Mouse (Mus musculus): Measurements from ENCODE around the gene Rps6kl1. TPM values are rescaled to one million over a fixed set of nuclear protein-coding genes. Genes with fewer than 3 reads are reported as not detected.

Rps6kl1 gene
- total and polyA plus RNA-seq, 3 experiments = 5.4 to 6.2 TPM; not detected in 1

DNA sequence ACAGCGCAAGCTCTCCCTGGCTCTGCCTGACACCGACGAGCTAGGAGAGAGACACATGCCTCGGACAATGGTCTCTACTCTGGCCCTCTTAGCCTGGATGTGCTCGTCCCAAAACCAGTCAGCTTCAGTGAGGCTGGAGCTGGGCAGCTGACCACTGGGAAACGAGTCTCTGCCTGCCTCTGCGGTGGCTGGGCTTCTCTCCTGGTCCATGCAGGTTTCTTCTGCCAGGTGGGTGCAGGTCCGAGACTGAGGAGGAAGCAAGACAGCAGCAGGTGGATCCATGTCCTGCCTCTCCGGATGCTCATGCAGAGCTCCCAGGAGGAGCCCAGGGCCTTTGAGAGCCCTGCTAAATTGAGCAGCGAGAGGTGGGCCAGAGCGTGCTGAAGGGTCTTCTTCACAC, 55.9 kb downstream of the Rps6kl1 start:
- Histone ChIP-seq H3K27me3 (ENCODE audit: control insufficient read depth in 1 of 2, insufficient read depth in 2 of 2, low read length in 2 of 2) (no peaks in the 10 kb centered on the region), H3K27ac (ENCODE audit: control insufficient read depth, low read depth, low read length) (no peak overlapping the region), H3K9ac (ENCODE audit: control insufficient read depth, low read depth, low read length, poor library complexity, severe bottlenecking) (no peak overlapping the region), H3K36me3 (ENCODE audit: control insufficient read depth in 1 of 2, insufficient read depth in 2 of 2, low read length in 2 of 2) (peaks cover 0 to 7% of the 10 kb centered on the region in 2 experiments; a peak in 2 of 4 replicates), H3K79me2 (ENCODE audit: control insufficient read depth, insufficient read depth, low read length, poor library complexity) (no peaks in the 10 kb centered on the region), H3K9me3 (replicated peaks; ENCODE audit: insufficient read depth, low read length) (no peaks in the 10 kb centered on the region), H3K4me1 (ENCODE audit: control insufficient read depth in 1 of 2, insufficient read depth in 2 of 2, low read length in 2 of 2) (peaks cover 2 to 18% of the 10 kb centered on the region in 2 experiments), H3K4me3 (ENCODE audit: control insufficient read depth in 1 of 2, insufficient read depth in 1 of 2, low read depth in 2 of 2, low read length in 2 of 2) (no peak overlapping the region)
- DNase-seq (ENCODE audit: low read depth, low spot score) = no peak
- TF ChIP-seq MAFK (IDR thresholded peaks at IDR 0.05; ENCODE audit: borderline replicate concordance, low read depth, low read length) = no peak
- no peak for TF ChIP-seq HCFC1 (IDR thresholded peaks at IDR 0.05; ENCODE audit: low read depth, low read length)
- no peak for TF ChIP-seq MAX (IDR thresholded peaks at IDR 0.05; ENCODE audit: low read length)
- TF ChIP-seq RCOR1 (IDR thresholded peaks at IDR 0.05; ENCODE audit: low read depth, low read length) = no peak
- no peak for TF ChIP-seq ELF1 (IDR thresholded peaks at IDR 0.05; ENCODE audit: low read depth, low read length)
- TF ChIP-seq GATA1 (IDR thresholded peaks at IDR 0.05; ENCODE audit: low read depth, low read length) = no peak
- TF ChIP-seq KAT2A (conservative IDR thresholded peaks at IDR 0.05; ENCODE audit: low read depth, low read length) = no peak

DNA sequence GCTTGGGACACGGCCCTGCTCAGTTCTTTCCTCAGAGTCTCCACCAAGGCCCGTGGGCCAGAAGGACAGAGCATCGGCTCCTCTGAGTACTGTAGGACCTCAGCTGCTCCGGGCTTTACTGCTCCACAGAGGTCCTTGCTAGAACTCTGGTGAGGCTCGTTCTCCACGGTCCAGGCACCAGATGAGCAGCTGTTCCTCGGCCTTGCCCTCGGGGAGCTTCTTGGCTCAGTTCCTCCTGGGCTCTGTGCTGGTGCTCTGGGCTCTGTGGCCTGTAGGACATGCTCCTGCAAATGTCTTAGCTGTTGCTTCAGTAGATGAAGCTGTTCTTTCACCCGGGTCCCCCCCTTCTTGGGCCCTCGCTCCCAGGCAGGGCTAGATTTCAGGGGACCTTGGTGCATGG, 56.4 kb downstream of the Rps6kl1 start:
- H3K9me3 ChIP-seq (replicated peaks; ENCODE audit: insufficient read depth, low read length) = no peaks in the 10 kb centered on the region
- no peak overlapping the region for H3K9ac ChIP-seq (ENCODE audit: control insufficient read depth, low read depth, low read length, poor library complexity, severe bottlenecking)
- no peak overlapping the region for H3K27ac ChIP-seq (ENCODE audit: control insufficient read depth, low read depth, low read length)
- H3K4me3 ChIP-seq (ENCODE audit: control insufficient read depth in 1 of 2, insufficient read depth in 1 of 2, low read depth in 2 of 2, low read length in 2 of 2) = no peak overlapping the region
- H3K36me3 ChIP-seq (ENCODE audit: control insufficient read depth in 1 of 2, insufficient read depth in 2 of 2, low read length in 2 of 2) = peaks cover 0 to 7% of the 10 kb centered on the region in 2 experiments; a peak in 2 of 4 replicates
- H3K4me1 ChIP-seq (ENCODE audit: control insufficient read depth in 1 of 2, insufficient read depth in 2 of 2, low read length in 2 of 2) = peaks cover 2 to 18% of the 10 kb centered on the region in 2 experiments
- TF ChIP-seq TBP (IDR thresholded peaks at IDR 0.05; ENCODE audit: low read depth, low read length) = no peak
- TF ChIP-seq CTCF (IDR thresholded peaks at IDR 0.05 in 2 of 3, conservative IDR thresholded peaks at IDR 0.05 in 1 of 3; ENCODE audit: control insufficient read depth in 1 of 3, insufficient read depth in 1 of 3, low read depth in 2 of 3, low read length in 3 of 3, poor library complexity in 1 of 3, severe bottlenecking in 1 of 3) = no peak
- TF ChIP-seq RAD21 (IDR thresholded peaks at IDR 0.05; ENCODE audit: low read depth, low read length) = no peak
- no peaks in the 10 kb centered on the region for H3K27me3 ChIP-seq (ENCODE audit: control insufficient read depth in 1 of 2, insufficient read depth in 2 of 2, low read length in 2 of 2)
- DNase-seq (ENCODE audit: low read depth, low spot score) = no peak
- no peaks in the 10 kb centered on the region for H3K79me2 ChIP-seq (ENCODE audit: control insufficient read depth, insufficient read depth, low read length, poor library complexity)

GRCm38 (mm10) chr12:85094010-85094409, 57.1 kb downstream of the Rps6kl1 start:
- TF ChIP-seq MXI1 (IDR thresholded peaks at IDR 0.05; ENCODE audit: low read depth, low read length) = no peak
- no peak for TF ChIP-seq NRF1 (IDR thresholded peaks at IDR 0.05; ENCODE audit: insufficient read depth, low read depth, low read length, poor library complexity, severe bottlenecking)
- DNase-seq (ENCODE audit: low read depth, low spot score) = peak; percentile 54
- Histone ChIP-seq H3K4me3 (ENCODE audit: control insufficient read depth in 1 of 2, insufficient read depth in 1 of 2, low read depth in 2 of 2, low read length in 2 of 2) (no peak overlapping the region), H3K27ac (ENCODE audit: control insufficient read depth, low read depth, low read length) (no peak overlapping the region), H3K9me3 (replicated peaks; ENCODE audit: insufficient read depth, low read length) (no peaks in the 10 kb centered on the region), H3K4me1 (ENCODE audit: control insufficient read depth in 1 of 2, insufficient read depth in 2 of 2, low read length in 2 of 2) (peaks cover 2 to 18% of the 10 kb centered on the region in 2 experiments), H3K9ac (ENCODE audit: control insufficient read depth, low read depth, low read length, poor library complexity, severe bottlenecking) (no peak overlapping the region), H3K27me3 (ENCODE audit: control insufficient read depth in 1 of 2, insufficient read depth in 2 of 2, low read length in 2 of 2) (no peaks in the 10 kb centered on the region), H3K36me3 (ENCODE audit: control insufficient read depth in 1 of 2, insufficient read depth in 2 of 2, low read length in 2 of 2) (peaks cover 0 to 7% of the 10 kb centered on the region in 2 experiments; a peak in 2 of 4 replicates), H3K79me2 (ENCODE audit: control insufficient read depth, insufficient read depth, low read length, poor library complexity) (no peaks in the 10 kb centered on the region)

Data from MEL (cell line).